Mouse (Mus musculus): Measurements from ENCODE around the gene Mecr. TPM values are rescaled to one million over a fixed set of nuclear protein-coding genes. Genes with fewer than 3 reads are reported as not detected.
A peak's percentile ranks its signal among the peaks of the same experiment; 100 is the strongest.

Gene Mecr
- polyA plus RNA-seq, 1 experiment from 2014 or later: 38.3 TPM

GRCm38 (mm10) chr4:131849986-131850638 is 6.8 kb downstream of the Mecr start:
- WGBS: 3% methylated on average over 5 of the region's 5 CpGs
- Histone ChIP-seq H3K4me2 (ENCODE audit: low read length) (no peak overlapping the region), H3K4me1 (replicated peaks; ENCODE audit: control insufficient read depth, insufficient read depth, low read length) (peaks cover 10% of the 10 kb centered on the region), H3K4me3 (replicated peaks; ENCODE audit: low read length) (no peak overlapping the region), H3K9ac (replicated peaks; ENCODE audit: low read depth, low read length) (peak overlapping the region; percentile 3; the same call in 1 of the 2 replicates), H3K9me3 (ENCODE audit: control insufficient read depth, low read length) (no peaks in the 10 kb centered on the region), H3K27me3 (replicated peaks; ENCODE audit: control insufficient read depth, insufficient read depth, low read length) (no peaks in the 10 kb centered on the region), H3K27ac (ENCODE audit: low read length) (peak overlapping the region; percentile 54), H3K36me3 (ENCODE audit: control insufficient read depth, insufficient read depth) (no peaks in the 10 kb centered on the region)
- peak; percentile 54 for ATAC-seq

GRCm38 (mm10) chr4:131854950-131855349 is 11.7 kb downstream of the Mecr start:
- ATAC-seq: no peak
- Histone ChIP-seq H3K4me1 (replicated peaks; ENCODE audit: control insufficient read depth, insufficient read depth, low read length) (peaks cover 9% of the 10 kb centered on the region), H3K27me3 (replicated peaks; ENCODE audit: control insufficient read depth, insufficient read depth, low read length) (no peaks in the 10 kb centered on the region), H3K36me3 (ENCODE audit: control insufficient read depth, insufficient read depth) (no peaks in the 10 kb centered on the region), H3K4me3 (replicated peaks; ENCODE audit: low read length) (no peak overlapping the region), H3K9me3 (ENCODE audit: control insufficient read depth, low read length) (no peaks in the 10 kb centered on the region), H3K4me2 (ENCODE audit: low read length) (no peak overlapping the region), H3K27ac (ENCODE audit: low read length) (no peak overlapping the region), H3K9ac (replicated peaks; ENCODE audit: low read depth, low read length) (no peak overlapping the region)
- 84% methylated on average over 5 of the region's 5 CpGs for WGBS

GRCm38 (mm10) chr4:131860492-131861340 is 17.4 kb downstream of the Mecr start:
- H3K9me3 ChIP-seq (ENCODE audit: control insufficient read depth, low read length): no peaks in the 10 kb centered on the region
- no peak overlapping the region for H3K4me3 ChIP-seq (replicated peaks; ENCODE audit: low read length)
- WGBS: 49% methylated on average over 15 of the region's 15 CpGs
- no peak overlapping the region for H3K27ac ChIP-seq (ENCODE audit: low read length)
- no peak overlapping the region for H3K9ac ChIP-seq (replicated peaks; ENCODE audit: low read depth, low read length)
- ATAC-seq: peak; percentile 55; the same call in 1 of the 2 replicates
- peaks cover 2% of the 10 kb centered on the region; the same call in 1 of the 2 replicates for H3K36me3 ChIP-seq (ENCODE audit: control insufficient read depth, insufficient read depth)
- H3K4me2 ChIP-seq (ENCODE audit: low read length): no peak overlapping the region
- H3K4me1 ChIP-seq (replicated peaks; ENCODE audit: control insufficient read depth, insufficient read depth, low read length): no peaks in the 10 kb centered on the region
- H3K27me3 ChIP-seq (replicated peaks; ENCODE audit: control insufficient read depth, insufficient read depth, low read length): no peaks in the 10 kb centered on the region

- Histone ChIP-seq H3K36me3 (ENCODE audit: control insufficient read depth, insufficient read depth) (peaks cover 2% of the 10 kb centered on the region; the same call in 1 of the 2 replicates), H3K9me3 (ENCODE audit: control insufficient read depth, low read length) (no peaks in the 10 kb centered on the region), H3K4me2 (ENCODE audit: low read length) (no peak overlapping the region), H3K27me3 (replicated peaks; ENCODE audit: control insufficient read depth, insufficient read depth, low read length) (no peaks in the 10 kb centered on the region), H3K9ac (replicated peaks; ENCODE audit: low read depth, low read length) (no peak overlapping the region), H3K4me3 (replicated peaks; ENCODE audit: low read length) (no peak overlapping the region), H3K27ac (ENCODE audit: low read length) (no peak overlapping the region), H3K4me1 (replicated peaks; ENCODE audit: control insufficient read depth, insufficient read depth, low read length) (no peaks in the 10 kb centered on the region)
- no peak for ATAC-seq
- 87% methylated on average over 4 of the region's 4 CpGs for WGBS
These were observed 18.1 kb downstream of the Mecr start for GRCm38 (mm10) chr4:131861341-131861739.

GRCm38 (mm10) chr4:131872672-131873292 is 29.5 kb downstream of the Mecr start:
- Histone ChIP-seq H3K36me3 (ENCODE audit: control insufficient read depth, insufficient read depth) (no peaks in the 10 kb centered on the region), H3K4me3 (replicated peaks; ENCODE audit: low read length) (peak overlapping the region; percentile 100), H3K4me1 (replicated peaks; ENCODE audit: control insufficient read depth, insufficient read depth, low read length) (peaks cover 35% of the 10 kb centered on the region), H3K4me2 (ENCODE audit: low read length) (peak overlapping the region; percentile 70), H3K27ac (ENCODE audit: low read length) (peak overlapping the region; percentile 85), H3K9me3 (ENCODE audit: control insufficient read depth, low read length) (no peaks in the 10 kb centered on the region), H3K27me3 (replicated peaks; ENCODE audit: control insufficient read depth, insufficient read depth, low read length) (no peaks in the 10 kb centered on the region), H3K9ac (replicated peaks; ENCODE audit: low read depth, low read length) (peak overlapping the region; percentile 79)
- peak; percentile 22 for ATAC-seq
- WGBS: 10% methylated on average over 11 of the region's 11 CpGs

- no peaks in the 10 kb centered on the region for H3K36me3 ChIP-seq (ENCODE audit: control insufficient read depth, insufficient read depth)
- ATAC-seq: peak; percentile 97
- H3K9ac ChIP-seq (replicated peaks; ENCODE audit: low read depth, low read length): peak within 1 kb of the TSS; percentile 100
These were observed 30.3 kb downstream of the Mecr start, which contains the start of gene Srsf4 for GRCm38 (mm10) chr4:131873293-131874168. Srsf4 (plus strand) TSS chr4:131873617.

GRCm38 (mm10) chr4:131874169-131874536 is 30.9 kb downstream of the Mecr start:
- no peak for ATAC-seq
- WGBS: under 1% methylated on average over 20 of the region's 20 CpGs

More at GRCm38 (mm10) chr4:131873293-131874168, 30.3 kb downstream of the Mecr start, which contains the start of gene Srsf4:
- Histone ChIP-seq H3K27ac (ENCODE audit: low read length) (peak within 1 kb of the TSS; percentile 100), H3K4me1 (replicated peaks; ENCODE audit: control insufficient read depth, insufficient read depth, low read length) (peaks cover 35% of the 10 kb centered on the region), H3K4me2 (ENCODE audit: low read length) (peak within 1 kb of the TSS; percentile 84), H3K27me3 (replicated peaks; ENCODE audit: control insufficient read depth, insufficient read depth, low read length) (no peaks in the 10 kb centered on the region), H3K9me3 (ENCODE audit: control insufficient read depth, low read length) (no peaks in the 10 kb centered on the region), H3K4me3 (replicated peaks; ENCODE audit: low read length) (peak within 1 kb of the TSS; percentile 100)
- WGBS: under 1% methylated on average over 83 of the region's 116 CpGs

GRCm38 (mm10) chr4:131874567-131874966 is 31.3 kb downstream of the Mecr start:
- H3K36me3 ChIP-seq (ENCODE audit: control insufficient read depth, insufficient read depth): no peaks in the 10 kb centered on the region
- H3K4me2 ChIP-seq (ENCODE audit: low read length): peak overlapping the region; percentile 84
- peak overlapping the region; percentile 100 for H3K4me3 ChIP-seq (replicated peaks; ENCODE audit: low read length)
- no peaks in the 10 kb centered on the region for H3K9me3 ChIP-seq (ENCODE audit: control insufficient read depth, low read length)
- peaks cover 39% of the 10 kb centered on the region for H3K4me1 ChIP-seq (replicated peaks; ENCODE audit: control insufficient read depth, insufficient read depth, low read length)
- WGBS: 2% methylated on average over 11 of the region's 11 CpGs
- no peak for ATAC-seq
- H3K27me3 ChIP-seq (replicated peaks; ENCODE audit: control insufficient read depth, insufficient read depth, low read length): no peaks in the 10 kb centered on the region
- H3K9ac ChIP-seq (replicated peaks; ENCODE audit: low read depth, low read length): peak overlapping the region; percentile 100
- peak overlapping the region; percentile 100; the same call in 1 of the 2 replicates for H3K27ac ChIP-seq (ENCODE audit: low read length)

More at GRCm38 (mm10) chr4:131874169-131874536, 30.9 kb downstream of the Mecr start:
- Histone ChIP-seq H3K9me3 (ENCODE audit: control insufficient read depth, low read length) (no peaks in the 10 kb centered on the region), H3K4me1 (replicated peaks; ENCODE audit: control insufficient read depth, insufficient read depth, low read length) (peaks cover 35% of the 10 kb centered on the region), H3K27ac (ENCODE audit: low read length) (peak overlapping the region; percentile 100), H3K27me3 (replicated peaks; ENCODE audit: control insufficient read depth, insufficient read depth, low read length) (no peaks in the 10 kb centered on the region), H3K4me3 (replicated peaks; ENCODE audit: low read length) (peak overlapping the region; percentile 100), H3K4me2 (ENCODE audit: low read length) (peak overlapping the region; percentile 84), H3K9ac (replicated peaks; ENCODE audit: low read depth, low read length) (peak overlapping the region; percentile 100), H3K36me3 (ENCODE audit: control insufficient read depth, insufficient read depth) (no peaks in the 10 kb centered on the region)
